Mouse (Mus musculus): ENCODE results near the gene Mtmr2. TPM values are rescaled to one million over a fixed set of nuclear protein-coding genes. Genes with fewer than 3 reads are reported as not detected.

Mtmr2 gene
- total and polyA plus RNA-seq, 2 experiments from 2014 or later = 35.9 to 75.0 TPM

- ATAC-seq (ENCODE audit: insufficient read depth, low read depth) = peak; percentile 99
- H3K9me3 ChIP-seq (replicated peaks; ENCODE audit: control insufficient read depth, low read length) = no peaks in the 10 kb centered on the region
- under 1% methylated on average over 58 of the region's 60 CpGs for WGBS
- peaks cover 18% of the 10 kb centered on the region for H3K4me1 ChIP-seq (ENCODE audit: control insufficient read depth, insufficient read depth)
- H3K9ac ChIP-seq (replicated peaks; ENCODE audit: low read depth, low read length) = peak overlapping the region; percentile 97
- H3K36me3 ChIP-seq (replicated peaks; ENCODE audit: control insufficient read depth, insufficient read depth, low read length) = no peaks in the 10 kb centered on the region
- TF ChIP-seq CTCF (IDR thresholded peaks at IDR 0.05; ENCODE audit: low read depth) (no peak), EP300 (IDR thresholded peaks at IDR 0.05; ENCODE audit: low read depth) (no peak)
- H3K4me2 ChIP-seq (ENCODE audit: low read depth, low read length) = peak overlapping the region; percentile 72
- peak overlapping the region; percentile 97 for H3K27ac ChIP-seq (ENCODE audit: low read depth)
- H3K27me3 ChIP-seq (ENCODE audit: control insufficient read depth, insufficient read depth, low read length) = no peaks in the 10 kb centered on the region
- H3K4me3 ChIP-seq (ENCODE audit: low read depth, low read length) = peak overlapping the region; percentile 98
- peak; percentile 91 for DNase-seq (ENCODE audit: low spot score)
Measured at GRCm38 (mm10) chr9:13748798-13749674, 826 bp downstream of the Mtmr2 start.

DNA sequence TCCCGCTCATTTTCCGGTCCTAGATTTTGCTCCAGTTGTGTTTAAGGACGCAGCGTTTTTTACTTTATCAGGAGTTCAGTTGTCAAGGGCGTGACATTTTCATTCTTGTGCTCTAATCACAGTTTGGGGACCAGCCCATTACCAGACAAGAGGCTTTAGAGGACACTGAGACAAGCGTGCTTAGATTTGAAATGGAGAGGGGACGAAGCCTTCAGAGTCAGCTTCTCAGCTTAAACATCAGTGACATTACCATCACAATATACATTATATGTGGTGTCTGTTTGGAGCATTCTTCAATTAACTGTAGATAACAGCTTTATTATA, 1.4 kb downstream of the Mtmr2 start:
- Histone ChIP-seq H3K4me1 (ENCODE audit: control insufficient read depth, insufficient read depth) (peaks cover 18% of the 10 kb centered on the region), H3K36me3 (replicated peaks; ENCODE audit: control insufficient read depth, insufficient read depth, low read length) (no peaks in the 10 kb centered on the region), H3K4me3 (ENCODE audit: low read depth, low read length) (peak overlapping the region; percentile 98), H3K9ac (replicated peaks; ENCODE audit: low read depth, low read length) (peak overlapping the region; percentile 97), H3K4me2 (ENCODE audit: low read depth, low read length) (peak overlapping the region; percentile 72), H3K9me3 (replicated peaks; ENCODE audit: control insufficient read depth, low read length) (no peaks in the 10 kb centered on the region), H3K27me3 (ENCODE audit: control insufficient read depth, insufficient read depth, low read length) (no peaks in the 10 kb centered on the region), H3K27ac (ENCODE audit: low read depth) (peak overlapping the region; percentile 97)
- no peak; the same call in 1 of the 2 replicates for ATAC-seq (ENCODE audit: insufficient read depth, low read depth)
- 2% methylated on average over 7 of the region's 7 CpGs for whole genome bisulfite sequencing
- peak; percentile 11 for DNase-seq (ENCODE audit: low spot score)
- no peak for TF ChIP-seq CTCF (IDR thresholded peaks at IDR 0.05; ENCODE audit: low read depth)

DNA sequence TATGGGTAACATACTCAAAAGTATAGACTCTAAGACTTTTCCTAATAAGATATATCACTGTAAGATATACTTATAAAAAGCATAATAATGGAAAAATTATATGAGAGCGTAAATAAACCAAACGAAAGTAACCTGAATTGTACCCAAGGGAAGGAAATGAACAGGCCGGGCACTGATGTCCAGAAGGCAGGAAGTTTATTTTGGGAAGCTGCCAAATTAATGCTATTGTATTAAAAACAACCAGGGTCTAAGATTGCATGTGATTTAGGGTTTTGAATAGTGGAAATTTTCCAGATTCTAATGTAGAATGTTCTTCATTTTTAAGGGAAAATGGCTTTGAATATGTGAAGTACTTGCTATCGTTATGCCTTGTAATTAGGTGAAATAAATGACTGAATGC, 4.3 kb downstream of the Mtmr2 start:
- H3K27ac ChIP-seq (ENCODE audit: low read depth) = peak overlapping the region; percentile 62
- H3K36me3 ChIP-seq (replicated peaks; ENCODE audit: control insufficient read depth, insufficient read depth, low read length) = no peaks in the 10 kb centered on the region
- DNase-seq (ENCODE audit: low spot score) = peak; percentile 56
- H3K9me3 ChIP-seq (replicated peaks; ENCODE audit: control insufficient read depth, low read length) = no peaks in the 10 kb centered on the region
- peaks cover 18% of the 10 kb centered on the region for H3K4me1 ChIP-seq (ENCODE audit: control insufficient read depth, insufficient read depth)
- no peak for TF ChIP-seq CTCF (IDR thresholded peaks at IDR 0.05; ENCODE audit: low read depth)
- peak; percentile 34; the same call in 1 of the 2 replicates for TF ChIP-seq EP300 (IDR thresholded peaks at IDR 0.05; ENCODE audit: low read depth)
- no peak overlapping the region for H3K4me2 ChIP-seq (ENCODE audit: low read depth, low read length)
- H3K9ac ChIP-seq (replicated peaks; ENCODE audit: low read depth, low read length) = no peak overlapping the region
- no peak for ATAC-seq (ENCODE audit: insufficient read depth, low read depth)
- H3K27me3 ChIP-seq (ENCODE audit: control insufficient read depth, insufficient read depth, low read length) = no peaks in the 10 kb centered on the region
- 58% methylated on average over 4 of the region's 4 CpGs for WGBS
- H3K4me3 ChIP-seq (ENCODE audit: low read depth, low read length) = no peak overlapping the region

DNA sequence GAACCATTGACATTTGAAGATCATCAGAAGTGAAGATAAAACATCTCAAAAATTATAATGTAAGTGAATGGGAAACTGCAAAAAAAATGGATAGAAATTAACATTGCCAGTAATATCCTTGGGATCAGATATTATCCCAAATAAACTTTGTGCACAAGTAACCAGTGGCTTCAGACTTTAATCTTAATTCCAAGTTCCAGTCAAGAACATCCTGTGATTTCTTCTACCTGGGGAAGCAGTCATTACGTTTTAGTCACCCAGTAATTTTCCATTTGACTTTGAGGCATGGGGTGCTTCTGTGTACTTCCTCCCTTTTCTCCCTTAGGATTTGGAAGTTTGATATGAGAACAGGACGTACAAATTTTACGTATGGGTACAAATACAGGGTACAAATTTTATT, 12.2 kb downstream of the Mtmr2 start:
- WGBS = 78% methylated on average over 3 of the region's 3 CpGs
- Histone ChIP-seq H3K9ac (replicated peaks; ENCODE audit: low read depth, low read length) (no peak overlapping the region), H3K36me3 (replicated peaks; ENCODE audit: control insufficient read depth, insufficient read depth, low read length) (0 out of 2 replicates have a peak, but pooled peaks cover 7% of the 10 kb centered on the region), H3K9me3 (replicated peaks; ENCODE audit: control insufficient read depth, low read length) (peaks cover 9% of the 10 kb centered on the region; the same call in 1 of the 2 replicates), H3K4me1 (ENCODE audit: control insufficient read depth, insufficient read depth) (no peaks in the 10 kb centered on the region), H3K27ac (ENCODE audit: low read depth) (no peak overlapping the region), H3K4me2 (ENCODE audit: low read depth, low read length) (no peak overlapping the region), H3K4me3 (ENCODE audit: low read depth, low read length) (no peak overlapping the region), H3K27me3 (ENCODE audit: control insufficient read depth, insufficient read depth, low read length) (no peaks in the 10 kb centered on the region)
- TF ChIP-seq EP300 (IDR thresholded peaks at IDR 0.05; ENCODE audit: low read depth) (no peak), CTCF (IDR thresholded peaks at IDR 0.05; ENCODE audit: low read depth) (no peak)
- DNase-seq (ENCODE audit: low spot score) (no peak), ATAC-seq (ENCODE audit: insufficient read depth, low read depth) (no peak)

DNA sequence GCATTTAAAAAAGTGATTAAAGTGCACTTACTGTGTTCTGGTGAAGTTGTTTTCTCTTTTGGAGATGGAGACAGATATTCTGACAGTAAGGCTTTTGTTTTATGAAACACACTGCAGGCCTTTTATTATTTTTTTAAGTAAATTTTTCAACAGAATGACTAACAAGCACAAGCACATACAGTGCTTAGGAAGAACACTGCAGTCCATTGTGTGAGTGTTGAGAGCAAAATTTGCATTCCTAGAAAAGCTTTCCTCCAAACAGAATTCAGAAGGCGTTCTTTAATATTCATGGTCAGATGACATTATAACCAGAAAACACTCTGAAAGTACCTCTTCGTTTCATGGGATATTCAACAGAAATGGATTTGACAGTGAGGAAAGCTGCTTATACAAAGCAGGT, 17.4 kb downstream of the Mtmr2 start:
- 0 out of 2 replicates have a peak, but pooled peaks cover 3% of the 10 kb centered on the region for H3K36me3 ChIP-seq (replicated peaks; ENCODE audit: control insufficient read depth, insufficient read depth, low read length)
- TF ChIP-seq EP300 (IDR thresholded peaks at IDR 0.05; ENCODE audit: low read depth) (no peak), CTCF (IDR thresholded peaks at IDR 0.05; ENCODE audit: low read depth) (no peak)
- no peak for DNase-seq (ENCODE audit: low spot score)
- H3K4me1 ChIP-seq (ENCODE audit: control insufficient read depth, insufficient read depth) = no peaks in the 10 kb centered on the region
- no peak overlapping the region for H3K4me2 ChIP-seq (ENCODE audit: low read depth, low read length)
- 70% methylated on average over 2 of the region's 2 CpGs for WGBS
- no peak for ATAC-seq (ENCODE audit: insufficient read depth, low read depth)
- H3K4me3 ChIP-seq (ENCODE audit: low read depth, low read length) = no peak overlapping the region
- no peaks in the 10 kb centered on the region for H3K27me3 ChIP-seq (ENCODE audit: control insufficient read depth, insufficient read depth, low read length)
- H3K9me3 ChIP-seq (replicated peaks; ENCODE audit: control insufficient read depth, low read length) = no peaks in the 10 kb centered on the region
- no peak overlapping the region for H3K27ac ChIP-seq (ENCODE audit: low read depth)
- H3K9ac ChIP-seq (replicated peaks; ENCODE audit: low read depth, low read length) = no peak overlapping the region

Measured in heart, postnatal 0 days (tissue).